Mouse (Mus musculus) heart, embryonic 14.5 days (tissue): ENCODE data around the gene Pik3ap1. TPM values are rescaled to one million over a fixed set of nuclear protein-coding genes. Genes with fewer than 3 reads are reported as not detected.

Experiments used
- ATAC-seq: fragments of 200-750 bp; cut with Nextera tagmentation; 2 replicates; pipeline ENCODE4 v1.8.0; 2017; ENCODE audit warnings: low read depth, moderate TSS enrichment; ENCODE audit not compliant: insufficient number of reproducible peaks, insufficient read depth, low FRiP score
- H3K27ac ChIP-seq, 2 experiments: fragments of 200-500 bp in 1 of 2; fragments of 300-500 bp in 1 of 2; sonication (generic) in 1 of 2; replicated peaks in 1 of 2; 2 replicates each; pipeline ENCODE4 v1.5.1; 2012 to 2014; ENCODE audit warnings: low read depth in 2 of 2, low read length in 2 of 2, control low read depth in 1 of 2, mild to moderate bottlenecking in 1 of 2, mixed read lengths in 1 of 2; ENCODE audit not compliant: control insufficient read depth in 1 of 2, insufficient read depth in 1 of 2
- H3K27me3 ChIP-seq: fragments of 300-500 bp; sonication (generic); 2 replicates; pipeline ENCODE4 v1.6.1; 2014; ENCODE audit warnings: mild to moderate bottlenecking, low read length, control low read depth; ENCODE audit not compliant: control insufficient read depth, insufficient read depth
- H3K36me3 ChIP-seq: fragments of 300-500 bp; sonication (generic); 2 replicates; pipeline ENCODE4 v1.6.1; 2014; ENCODE audit warnings: mild to moderate bottlenecking, control low read depth, low read length, mixed read lengths; ENCODE audit not compliant: control insufficient read depth, insufficient read depth
- H3K4me1 ChIP-seq, 2 experiments: fragments of 200-500 bp in 1 of 2; fragments of 300-500 bp in 1 of 2; sonication (generic) in 1 of 2; 2 replicates each; pipeline ENCODE4 v1.6.1; 2012 to 2014; ENCODE audit warnings: low read length in 2 of 2, control low read depth in 1 of 2, mixed read lengths in 1 of 2; ENCODE audit not compliant: control insufficient read depth in 2 of 2, insufficient read depth in 2 of 2
- H3K4me2 ChIP-seq: fragments of 300-500 bp; sonication (generic); 2 replicates; pipeline ENCODE4 v1.6.1; 2014; ENCODE audit warnings: mild to moderate bottlenecking, low read length
- H3K4me3 ChIP-seq, 2 experiments: fragments of 200-500 bp in 1 of 2; fragments of 300-500 bp in 1 of 2; sonication (generic) in 1 of 2; 2 replicates each; pipeline ENCODE4 v1.5.1; 2012 to 2014; ENCODE audit warnings: low read length in 2 of 2, mild to moderate bottlenecking in 2 of 2, control low read depth in 1 of 2, low read depth in 1 of 2, moderate library complexity in 1 of 2; ENCODE audit not compliant: control insufficient read depth in 1 of 2, insufficient read depth in 1 of 2
- H3K9ac ChIP-seq: fragments of 300-500 bp; sonication (generic); 2 replicates; pipeline ENCODE4 v1.6.1; 2014; ENCODE audit warnings: mild to moderate bottlenecking, low read length
- H3K9me3 ChIP-seq: fragments of 300-500 bp; sonication (generic); 2 replicates; pipeline ENCODE4 v1.6.1; 2016; ENCODE audit warnings: low read length, control low read depth; ENCODE audit not compliant: control insufficient read depth
- WGBS: fragments of 180-500 bp; shearing (Covaris S2); extraction: QIAGEN DNeasy Blood & Tissue Kit; methylation state at CpG from one replicate; pipeline ENCODE4 v1.1.7; 2014; 5-methylcytosine and 5-hydroxymethylcytosine counted together
- polyA plus RNA-seq: library from polyadenylated mRNA; unstranded; fragments of >200 nt; fragmentation: Nextera tagmentation; extraction: Ambion mirVana; gene quantifications from 2 replicates; pipeline ENCODE4 v1.2.1, GENCODE M21; 2014

The Pik3ap1 gene
- polyA plus RNA-seq, 1 experiment from 2014 or later: 1.3 TPM

GRCm38 (mm10) chr19:41279724-41280244 lies 105.1 kb downstream of the Pik3ap1 start:
- H3K9me3 ChIP-seq: no peaks in the 10 kb centered on the region
- WGBS: 63% methylated on average over 8 of the region's 8 CpGs
- no peaks in the 10 kb centered on the region for H3K27me3 ChIP-seq
- ATAC-seq: no peak
- no peak overlapping the region for H3K27ac ChIP-seq
- H3K4me3 ChIP-seq: no peak overlapping the region
- H3K9ac ChIP-seq: no peak overlapping the region
- peaks cover 13 to 14% of the 10 kb centered on the region in 2 experiments for H3K4me1 ChIP-seq
- no peaks in the 10 kb centered on the region for H3K36me3 ChIP-seq
- no peak overlapping the region for H3K4me2 ChIP-seq

- Histone ChIP-seq H3K36me3 (no peaks in the 10 kb centered on the region), H3K27ac (no peak overlapping the region), H3K9me3 (no peaks in the 10 kb centered on the region), H3K9ac (no peak overlapping the region), H3K4me2 (no peak overlapping the region), H3K4me1 (peaks cover 10% of the 10 kb centered on the region in 2 experiments), H3K4me3 (no peak overlapping the region), H3K27me3 (no peaks in the 10 kb centered on the region)
- no peak for ATAC-seq
- WGBS: 75% methylated on average over 7 of the region's 7 CpGs
Observed at GRCm38 (mm10) chr19:41278606-41279005, 106.3 kb downstream of the Pik3ap1 start.

DNA sequence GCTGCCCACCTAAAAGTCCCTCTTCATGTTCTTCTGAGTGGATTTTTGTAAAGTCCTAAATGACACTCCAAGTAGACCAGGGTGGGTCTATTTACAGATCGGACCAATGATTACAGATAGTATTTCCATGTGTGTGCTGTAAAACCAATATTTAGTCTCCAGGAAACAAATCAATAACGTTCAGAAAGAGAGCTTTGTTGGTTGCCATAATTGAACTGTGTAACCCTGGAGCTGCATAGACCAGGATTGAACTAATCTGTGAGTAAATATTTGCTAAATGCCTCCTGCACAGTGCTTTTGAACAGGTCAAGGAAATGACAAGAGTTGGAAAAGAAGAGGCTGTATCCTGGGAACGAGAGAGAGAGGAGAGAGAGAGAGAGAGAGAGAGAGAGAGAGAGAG lies 109.3 kb downstream of the Pik3ap1 start:
- no peak overlapping the region for H3K4me3 ChIP-seq
- no peaks in the 10 kb centered on the region for H3K27me3 ChIP-seq
- ATAC-seq: no peak
- no peaks in the 10 kb centered on the region for H3K4me1 ChIP-seq
- no peak overlapping the region for H3K4me2 ChIP-seq
- no peak overlapping the region for H3K9ac ChIP-seq
- no peaks in the 10 kb centered on the region for H3K36me3 ChIP-seq
- H3K27ac ChIP-seq: no peak overlapping the region
- H3K9me3 ChIP-seq: no peaks in the 10 kb centered on the region
- WGBS: 62% methylated on average over 3 of the region's 3 CpGs

- 75% methylated on average over 7 of the region's 7 CpGs for WGBS
- Histone ChIP-seq H3K4me3 (no peak overlapping the region), H3K4me2 (no peak overlapping the region), H3K27ac (no peak overlapping the region), H3K4me1 (peaks cover 2 to 5% of the 10 kb centered on the region in 2 experiments; a peak in 3 of 4 replicates), H3K9ac (no peak overlapping the region), H3K27me3 (no peaks in the 10 kb centered on the region), H3K36me3 (no peaks in the 10 kb centered on the region), H3K9me3 (no peaks in the 10 kb centered on the region)
- ATAC-seq: no peak
Observed at GRCm38 (mm10) chr19:41270906-41271305, 114.0 kb downstream of the Pik3ap1 start.

DNA sequence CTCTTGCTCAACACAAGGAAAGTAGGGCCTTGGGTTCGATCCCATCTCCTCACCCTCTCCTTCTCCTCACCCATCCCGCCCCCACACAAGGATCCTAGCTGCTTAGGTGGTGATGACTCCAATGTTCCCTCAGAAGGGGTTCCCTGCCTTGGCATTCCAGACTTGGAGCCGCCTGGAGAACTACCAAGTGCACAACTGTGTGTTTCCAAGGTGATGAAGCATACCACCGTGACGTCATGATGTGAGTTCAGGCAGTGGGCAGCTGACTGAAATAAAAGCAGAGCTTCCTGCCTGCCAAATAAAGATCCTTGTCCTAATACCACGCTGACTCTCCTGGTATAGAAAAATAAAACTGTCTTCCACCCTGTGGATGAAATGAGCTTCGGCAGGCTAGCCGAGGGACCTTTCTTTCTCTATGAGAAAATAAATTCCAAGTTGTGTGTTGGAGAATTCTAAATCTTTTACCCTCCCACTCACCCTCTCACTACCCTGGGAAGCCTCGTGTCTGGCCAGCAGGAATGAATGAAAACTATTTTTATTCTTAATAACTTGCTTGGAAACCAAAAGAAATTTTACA lies 114.7 kb downstream of the Pik3ap1 start:
- no peak overlapping the region for H3K27ac ChIP-seq
- no peak for ATAC-seq
- no peaks in the 10 kb centered on the region for H3K36me3 ChIP-seq
- 38% methylated on average over 9 of the region's 9 CpGs for WGBS
- H3K9ac ChIP-seq: no peak overlapping the region
- no peaks in the 10 kb centered on the region for H3K27me3 ChIP-seq
- peaks cover 2 to 5% of the 10 kb centered on the region in 2 experiments; a peak in 3 of 4 replicates for H3K4me1 ChIP-seq
- H3K4me2 ChIP-seq: no peak overlapping the region
- no peaks in the 10 kb centered on the region for H3K9me3 ChIP-seq
- H3K4me3 ChIP-seq: no peak overlapping the region

DNA sequence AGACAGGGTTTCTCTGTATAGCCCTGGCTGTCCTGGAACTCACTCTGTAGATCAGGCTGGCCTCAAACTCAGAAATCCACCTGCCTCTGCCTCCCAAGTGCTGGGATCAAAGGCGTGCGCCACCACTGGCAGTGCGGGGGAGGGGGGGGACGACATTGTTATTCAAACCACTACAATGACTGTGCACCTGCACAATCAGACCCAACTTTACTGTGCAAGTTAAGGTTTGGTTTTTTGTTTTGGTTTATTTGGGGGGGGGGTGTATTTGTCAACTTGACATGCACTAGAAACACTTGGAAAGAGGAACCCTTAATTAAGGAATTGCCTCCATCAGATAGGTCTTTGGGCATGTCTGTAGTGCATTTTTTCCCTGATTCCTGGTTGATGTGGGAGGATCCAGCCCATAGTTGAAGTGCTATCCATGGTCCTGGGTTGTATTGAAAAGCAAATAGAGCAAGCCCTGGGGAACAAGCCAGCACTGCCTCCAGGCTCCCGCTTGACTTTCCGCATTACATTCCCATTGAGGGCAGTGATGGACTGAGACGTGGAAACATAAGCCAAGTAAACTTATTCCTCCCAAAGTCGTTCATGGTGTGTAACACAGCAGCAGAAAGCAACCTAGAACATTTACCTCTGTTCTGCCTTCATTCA lies 118.5 kb downstream of the Pik3ap1 start:
- no peak for ATAC-seq
- H3K4me1 ChIP-seq: peaks cover 2 to 17% of the 10 kb centered on the region in 2 experiments
- H3K36me3 ChIP-seq: peaks cover 2% of the 10 kb centered on the region; the same call in 1 of the 2 replicates
- no peaks in the 10 kb centered on the region for H3K9me3 ChIP-seq
- H3K4me2 ChIP-seq: no peak overlapping the region
- H3K9ac ChIP-seq: no peak overlapping the region
- no peak overlapping the region for H3K27ac ChIP-seq
- no peak overlapping the region for H3K4me3 ChIP-seq
- 53% methylated on average over 8 of the region's 8 CpGs for WGBS
- no peaks in the 10 kb centered on the region for H3K27me3 ChIP-seq

DNA sequence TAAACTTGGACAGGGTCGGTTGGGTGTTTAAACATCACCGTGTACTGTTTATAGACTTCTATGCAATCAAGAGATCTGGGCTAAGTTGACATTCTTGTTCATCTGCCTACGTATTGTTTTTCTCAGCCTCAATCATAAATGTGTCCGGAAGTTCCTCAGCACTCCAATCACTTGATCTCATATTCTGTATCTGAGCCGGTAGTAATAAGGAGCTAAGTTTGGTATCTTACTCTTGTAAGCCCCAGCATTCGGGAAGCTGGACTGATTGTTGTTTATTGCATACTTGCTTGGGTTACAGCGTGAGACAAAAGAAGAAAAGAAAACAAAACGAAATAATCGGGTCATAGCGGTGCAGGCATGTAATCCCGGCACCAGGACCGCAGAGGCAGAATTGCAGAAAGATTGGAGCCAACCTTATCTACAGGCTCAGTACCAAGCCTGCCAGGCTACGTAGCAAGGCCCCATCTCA lies 120.5 kb downstream of the Pik3ap1 start:
- peaks cover 0 to 23% of the 10 kb centered on the region in 2 experiments; a peak in 3 of 4 replicates for H3K4me1 ChIP-seq
- no peak for ATAC-seq
- WGBS: 25% methylated on average over 13 of the region's 13 CpGs

More for the DNA sequence above, 120.5 kb downstream of the Pik3ap1 start:
- peaks cover 8% of the 10 kb centered on the region; the same call in 1 of the 2 replicates for H3K36me3 ChIP-seq
- H3K27ac ChIP-seq: peak overlapping the region; percentile 94 to 99
- no peaks in the 10 kb centered on the region for H3K27me3 ChIP-seq
- peak overlapping the region; percentile 68 for H3K4me2 ChIP-seq
- peak overlapping the region; percentile 97 for H3K9ac ChIP-seq
- H3K4me3 ChIP-seq: peak overlapping the region; percentile 91 to 96
- H3K9me3 ChIP-seq: no peaks in the 10 kb centered on the region
